Mouse (Mus musculus) E14TG2a.4 (cell line): ENCODE measurements around the gene Slc41a2.

Source experiments
- CTCF ChIP-seq: conservative IDR thresholded peaks from 2 replicates; pipeline ENCODE4 v1.5.1; 2014; ENCODE audit warnings: low read length
- NANOG ChIP-seq: IDR thresholded peaks from 2 replicates; pipeline ENCODE4 v1.6.1; 2014; ENCODE audit warnings: borderline replicate concordance, low read length, mixed read lengths

GRCm38 (mm10) chr10:83347494-83347893 lies 9.8 kb upstream of the Slc41a2 start:
- TF ChIP-seq CTCF = no peak
- no peak for TF ChIP-seq NANOG
